Mouse (Mus musculus) liver, embryonic 18 days (tissue): Measurements from ENCODE around the gene Cct4. TPM values are rescaled to one million over a fixed set of nuclear protein-coding genes. Genes with fewer than 3 reads are reported as not detected.

Experiments
- polyA plus RNA-seq: library from polyadenylated mRNA; depleted of rRNA; stranded (reverse); fragments of >200 nt; gene quantifications from 2 replicates; pipeline ENCODE4 v1.2.3, GENCODE M21; 2012; rRNA removed

Gene Cct4
- polyA plus RNA-seq, result 47.8 and 49.4 TPM in 2 replicates

GRCm38 (mm10) chr11:22990393-22991126 lies at the start of gene Cct4:
Cct4 (plus strand) TSS chr11:22990519.

GRCm38 (mm10) chr11:22971835-22972709 lies 18.2 kb upstream of the Cct4 start, which contains the start of gene Zrsr1:
Zrsr1 (plus strand) TSS chr11:22972005.

GRCm38 (mm10) chr11:22981984-22982757 lies 8.1 kb upstream of the Cct4 start, which contains the start of the genes Gm28048 and Commd1:
Gm28048 (minus strand) TSS chr11:22982090.
Commd1 (minus strand) TSS chr11:22982382.

GRCm38 (mm10) chr11:23007481-23008180 lies 17.3 kb downstream of the Cct4 start, which contains the start of gene Fam161a:
Fam161a (plus strand) TSS chr11:23007531.

Other genes starting within 250 kb of the Cct4 start
- 6.2 and 6.4 TPM in 2 replicates for gene B3gnt2, start 129.6 kb upstream of the Cct4 start, polyA plus RNA-seq
- gene Zrsr1, start 18.5 kb upstream of the Cct4 start, polyA plus RNA-seq, result 10.1 and 10.6 TPM in 2 replicates
- gene Gm28048, start 8.4 kb upstream of the Cct4 start, polyA plus RNA-seq, result 5.2 and 5.6 TPM in 2 replicates
- 35.8 and 39.6 TPM in 2 replicates for gene Commd1, start 8.1 kb upstream of the Cct4 start, polyA plus RNA-seq
- gene Fam161a, start 17.0 kb downstream of the Cct4 start, polyA plus RNA-seq, result 2.2 TPM in 2 replicates